Mouse (Mus musculus) lung, postnatal 14 days (tissue): ENCODE results near the gene Gpr162.

ENCODE experiments used
- DNase-seq: peaks from one replicate; pipeline ENCODE4 v3.0.0; 2021

Gene Gpr162

GRCm38 (mm10) chr6:124879390-124879789 lies 15.6 kb upstream of the Gpr162 start:
- no peak for DNase-seq

- no peak for DNase-seq
Observed at GRCm38 (mm10) chr6:124874348-124874747, 10.6 kb upstream of the Gpr162 start.

GRCm38 (mm10) chr6:124866560-124866959 lies 2.8 kb upstream of the Gpr162 start:
- no peak for DNase-seq

DNA sequence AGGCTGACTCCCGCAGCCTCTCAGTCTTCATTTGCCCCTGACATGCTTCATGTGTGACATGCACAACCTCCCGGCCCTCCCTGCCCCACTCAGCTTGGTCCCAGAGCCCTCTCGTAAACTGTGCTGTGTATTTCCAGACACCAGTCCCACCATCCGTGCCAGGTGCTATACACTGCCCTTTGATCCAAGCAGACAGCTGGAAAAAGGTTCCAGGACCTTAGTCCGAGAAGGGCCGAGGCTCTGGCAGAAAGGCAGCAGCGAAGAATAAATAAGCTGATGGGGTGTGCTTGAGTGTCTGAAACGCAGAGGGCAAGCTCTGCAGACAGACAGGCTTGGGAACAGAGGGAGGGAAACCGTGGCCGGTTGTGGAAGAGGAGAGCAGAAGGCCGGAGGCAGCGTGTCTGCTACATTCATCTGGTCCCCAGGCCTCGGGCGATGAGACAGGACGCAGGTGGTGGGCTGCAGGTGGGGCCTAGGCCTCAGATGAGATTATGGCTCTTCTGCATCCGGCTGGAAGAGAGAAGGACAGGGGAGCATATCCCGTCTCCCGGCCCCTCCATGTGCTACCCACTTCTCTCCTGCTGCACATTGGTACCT lies 2.1 kb upstream of the Gpr162 start:
- DNase-seq = no peak

DNA sequence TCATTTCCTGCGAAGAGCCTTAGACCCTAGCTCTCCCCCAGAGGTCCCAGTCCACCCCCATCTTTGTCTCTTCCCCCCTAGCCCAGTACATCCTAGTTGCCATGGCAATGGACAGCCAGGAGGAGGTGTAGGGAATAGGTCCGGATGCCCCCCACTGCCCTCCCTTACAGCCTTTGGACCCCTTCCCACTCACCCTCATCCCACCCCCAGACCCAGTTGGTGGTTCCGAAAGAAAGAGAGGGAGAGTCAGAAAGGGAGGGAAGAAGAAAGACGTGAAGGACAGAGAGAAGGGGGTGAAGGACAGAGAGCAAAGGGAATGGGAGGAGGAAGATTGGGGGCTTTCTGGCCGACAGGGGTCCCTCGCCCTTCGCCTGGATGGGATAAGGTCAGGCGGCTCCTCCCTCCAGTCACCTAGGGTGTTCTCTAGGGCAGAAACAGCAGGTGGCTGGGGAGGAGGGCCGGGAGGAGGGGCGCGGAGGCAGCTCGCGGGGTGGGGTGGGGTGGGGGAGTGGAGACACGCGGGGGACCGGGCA lies 592 bp downstream of the Gpr162 start:
- no peak for DNase-seq

DNA sequence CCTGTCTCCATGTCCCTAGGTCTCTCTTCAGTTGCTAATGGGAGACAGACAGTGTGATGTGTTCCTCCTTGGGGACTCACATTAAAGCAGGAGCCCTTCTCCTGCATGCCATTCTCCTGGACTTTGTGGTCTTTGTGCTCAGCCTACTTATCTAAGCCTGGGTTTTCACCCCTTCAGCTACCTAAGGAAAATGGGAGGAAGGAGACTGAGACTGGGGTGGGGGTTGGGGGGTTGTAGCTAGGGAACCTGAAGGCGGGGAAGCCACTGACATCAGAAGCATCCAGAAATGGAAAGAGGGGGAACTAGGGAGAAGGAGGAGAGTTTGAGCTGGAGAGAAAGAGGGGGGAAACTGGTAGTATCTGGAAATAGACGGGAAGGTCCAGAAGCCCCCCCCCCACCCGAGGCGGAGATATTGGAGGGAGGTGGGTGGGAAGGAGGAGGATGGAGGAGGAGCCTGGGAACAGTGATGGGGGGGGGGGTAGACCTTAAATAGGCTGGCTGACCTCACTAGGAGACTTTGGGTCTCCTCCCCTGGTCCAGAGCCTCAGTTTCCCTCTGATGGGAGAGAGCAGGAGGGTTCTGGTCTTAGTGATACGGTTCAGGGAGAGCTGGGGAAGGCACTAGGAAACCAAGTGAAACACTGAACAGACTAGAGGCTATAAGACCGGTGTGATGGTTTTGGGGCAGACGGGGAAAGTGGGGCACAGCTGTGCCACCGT lies 1.2 kb downstream of the Gpr162 start:
- no peak for DNase-seq

- no peak for DNase-seq
Observed at GRCm38 (mm10) chr6:124861802-124862201, 2.0 kb downstream of the Gpr162 start.

- no peak for DNase-seq
Observed at GRCm38 (mm10) chr6:124861266-124861665, 2.5 kb downstream of the Gpr162 start.

GRCm38 (mm10) chr6:124860511-124860910 lies 3.3 kb downstream of the Gpr162 start:
- DNase-seq = no peak

GRCm38 (mm10) chr6:124859725-124860124 lies 4.1 kb downstream of the Gpr162 start:
- DNase-seq = peak; percentile 92

- no peak for DNase-seq
Observed at GRCm38 (mm10) chr6:124858561-124859318, 5.0 kb downstream of the Gpr162 start.

DNA sequence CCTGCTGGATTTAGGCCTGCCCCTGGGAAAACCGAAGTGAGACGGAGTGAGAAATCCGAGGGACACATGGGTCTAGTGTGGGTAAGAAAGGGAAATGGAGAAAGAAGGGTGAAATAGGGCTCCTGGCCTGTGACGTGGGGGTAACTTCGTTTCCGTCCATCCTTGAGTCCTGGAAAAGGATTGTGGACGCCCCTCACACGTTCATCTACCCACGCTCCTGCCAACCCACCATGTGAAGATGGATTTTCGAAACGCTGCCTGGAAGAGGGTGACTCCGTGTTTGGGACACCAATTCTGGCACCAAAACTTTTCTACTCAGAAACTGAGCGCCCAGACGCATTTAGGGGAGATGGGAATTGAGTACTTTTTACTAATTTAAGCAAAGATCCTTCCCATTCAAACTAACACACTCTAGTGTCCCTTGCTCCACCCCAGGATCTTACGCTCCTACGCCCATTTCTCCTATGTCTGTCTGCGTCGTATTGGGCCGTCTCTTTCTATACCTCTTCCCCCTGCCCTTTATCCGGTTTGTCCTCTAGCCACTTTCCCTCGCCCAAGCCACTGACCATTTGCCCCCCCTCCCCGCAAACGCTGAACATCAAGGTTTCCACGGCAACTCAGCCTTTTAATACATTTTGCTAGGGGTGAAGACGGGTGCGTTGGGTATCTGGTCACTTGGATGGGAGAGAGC lies 5.8 kb downstream of the Gpr162 start:
- DNase-seq = no peak

DNA sequence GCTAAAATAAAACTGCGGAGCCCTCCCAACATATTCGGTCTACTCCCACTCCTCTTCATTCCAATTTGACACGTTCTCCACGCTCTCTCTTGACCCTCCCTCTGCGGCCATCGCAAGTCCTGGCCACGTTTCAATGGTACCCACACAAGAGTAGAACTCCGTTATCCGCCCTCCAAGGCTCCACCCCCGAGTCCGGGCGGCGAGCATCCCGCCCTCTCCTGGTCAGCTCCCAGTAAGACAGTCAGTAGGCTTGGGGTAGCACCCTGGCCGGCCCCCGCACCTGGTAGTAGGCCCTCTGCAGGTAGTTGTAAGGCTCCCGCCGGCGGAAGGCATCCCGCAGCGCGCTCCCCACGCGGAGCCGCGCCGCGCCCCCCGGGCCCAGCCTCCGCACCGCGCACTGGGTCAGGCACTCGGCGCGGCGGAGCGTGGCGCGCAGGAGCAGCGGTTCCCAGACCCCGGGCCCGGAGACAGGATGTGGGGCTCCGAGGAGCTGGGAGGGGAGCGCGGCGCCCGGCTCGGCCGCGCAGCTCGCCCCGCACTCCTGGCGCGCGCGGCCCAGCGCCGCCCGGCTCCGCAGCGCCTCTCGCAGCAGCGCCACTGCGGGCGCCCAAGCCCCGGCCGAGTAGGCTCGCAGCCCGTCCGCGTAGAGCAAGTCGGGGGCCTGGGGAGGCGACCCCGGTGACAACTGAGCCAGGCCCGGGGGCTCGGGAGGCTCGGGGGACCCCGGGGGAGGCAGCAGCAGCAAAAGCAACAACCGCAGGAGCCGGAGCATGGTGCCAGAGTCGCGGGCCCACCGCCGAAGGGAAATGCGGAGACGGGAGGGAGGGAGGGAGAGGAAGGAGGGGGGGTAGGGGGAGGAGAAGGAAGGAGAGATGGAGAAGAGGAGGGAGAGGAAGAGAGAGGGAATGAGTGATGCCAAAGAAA lies 6.6 kb downstream of the Gpr162 start, which contains the start of gene P3h3:
TSS of gene P3h3 (minus strand) at position 837 of the 924 bp plus-strand sequence.
- peak; percentile 79 for DNase-seq

DNA sequence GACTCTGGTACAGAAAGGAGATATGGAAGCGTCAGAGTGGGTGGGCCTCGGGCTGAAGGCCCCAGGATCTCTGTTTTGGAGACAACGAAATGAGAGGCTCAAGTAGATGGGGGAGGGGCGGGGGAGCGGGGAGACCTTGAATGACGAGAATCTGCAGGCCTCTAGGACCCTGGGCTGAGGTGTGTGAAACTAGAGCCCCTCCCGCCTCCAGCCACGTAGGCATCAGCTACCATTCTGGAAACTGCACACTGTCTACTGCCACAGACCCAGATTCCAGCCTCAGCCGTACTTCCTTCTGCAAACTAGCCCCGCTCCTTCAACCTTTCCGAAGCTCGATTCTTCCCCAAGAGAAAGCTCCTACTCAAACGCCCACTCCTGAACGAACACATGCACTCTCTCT lies 7.5 kb downstream of the Gpr162 start:
- no peak for DNase-seq

DNA sequence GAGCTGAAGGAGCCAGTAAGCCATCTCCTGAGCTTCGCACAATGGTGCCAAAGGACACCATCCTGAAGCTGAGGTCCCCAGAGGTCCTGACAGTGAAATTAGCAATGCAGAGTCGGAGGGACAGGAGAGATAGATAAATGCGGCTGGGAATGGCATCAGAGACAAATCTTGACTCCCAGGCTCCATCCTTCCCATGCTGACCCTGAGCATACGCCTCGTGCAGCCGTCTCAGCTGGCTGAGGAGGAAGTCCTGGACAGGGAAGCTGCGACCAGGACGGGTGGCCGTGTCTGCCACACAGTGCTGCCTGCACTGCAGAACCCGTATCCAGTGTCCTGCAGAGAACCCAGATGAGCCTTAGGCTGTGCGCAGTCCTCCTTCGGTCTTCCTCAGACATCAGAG lies 9.1 kb downstream of the Gpr162 start:
- no peak for DNase-seq

GRCm38 (mm10) chr6:124850535-124850934 lies 13.2 kb downstream of the Gpr162 start:
- DNase-seq = no peak

- peak; percentile 95 for DNase-seq
Observed at GRCm38 (mm10) chr6:124847305-124847704, 16.5 kb downstream of the Gpr162 start.

GRCm38 (mm10) chr6:124840241-124841167 lies 23.3 kb downstream of the Gpr162 start, which contains the start of gene Gnb3:
Gene Gnb3 (minus strand): TSS chr6:124840275.
- DNase-seq = no peak

DNA sequence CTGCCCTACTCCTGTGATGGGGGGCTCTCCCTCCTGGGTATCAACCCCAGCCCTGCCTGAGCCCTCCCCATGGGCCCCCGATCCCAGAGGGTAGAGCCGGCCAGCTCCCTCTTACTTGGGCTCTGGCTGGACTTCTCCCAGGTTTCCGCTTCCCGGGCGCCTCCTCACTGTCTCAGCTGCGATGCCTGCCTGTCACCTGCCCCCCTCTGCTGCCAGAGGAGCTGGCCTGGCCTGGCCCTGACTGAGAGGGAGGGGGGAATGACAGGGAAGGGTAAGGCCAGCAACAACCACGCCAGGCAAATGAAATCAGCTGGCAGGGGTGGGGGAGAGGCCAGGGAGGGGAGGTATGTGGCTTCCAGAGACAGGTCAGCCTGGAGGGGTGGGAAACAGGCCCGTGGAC lies 24.0 kb downstream of the Gpr162 start:
- DNase-seq = no peak

- DNase-seq = no peak
Observed at GRCm38 (mm10) chr6:124836411-124836810, 27.4 kb downstream of the Gpr162 start.

DNA sequence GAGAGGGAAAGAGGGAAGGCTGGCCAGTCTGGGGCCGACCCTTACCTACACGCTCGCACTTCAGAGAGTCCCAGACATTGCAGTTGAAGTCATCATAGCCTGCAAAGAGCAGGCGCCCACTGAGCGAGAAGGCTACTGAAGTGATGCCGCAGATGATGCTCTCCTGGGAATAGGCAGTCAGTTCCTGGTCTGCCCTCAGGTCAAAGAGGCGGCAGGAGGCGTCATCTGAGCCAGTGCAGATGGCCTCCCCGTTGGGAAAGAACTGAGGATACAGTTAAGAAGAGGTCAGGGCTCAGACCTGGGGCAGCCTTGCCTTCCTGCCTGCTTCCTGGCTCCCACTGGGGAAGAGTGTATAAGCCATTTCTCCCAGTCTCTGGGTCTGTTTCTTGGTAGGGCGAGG lies 28.3 kb downstream of the Gpr162 start:
- DNase-seq = peak; percentile 64
